Mouse (Mus musculus): ENCODE results near the gene Rec114. TPM values are rescaled to one million over a fixed set of nuclear protein-coding genes. Genes with fewer than 3 reads are reported as not detected.

The Rec114 gene
- total and polyA plus RNA-seq, 2 experiments, result 1.7 TPM

DNA sequence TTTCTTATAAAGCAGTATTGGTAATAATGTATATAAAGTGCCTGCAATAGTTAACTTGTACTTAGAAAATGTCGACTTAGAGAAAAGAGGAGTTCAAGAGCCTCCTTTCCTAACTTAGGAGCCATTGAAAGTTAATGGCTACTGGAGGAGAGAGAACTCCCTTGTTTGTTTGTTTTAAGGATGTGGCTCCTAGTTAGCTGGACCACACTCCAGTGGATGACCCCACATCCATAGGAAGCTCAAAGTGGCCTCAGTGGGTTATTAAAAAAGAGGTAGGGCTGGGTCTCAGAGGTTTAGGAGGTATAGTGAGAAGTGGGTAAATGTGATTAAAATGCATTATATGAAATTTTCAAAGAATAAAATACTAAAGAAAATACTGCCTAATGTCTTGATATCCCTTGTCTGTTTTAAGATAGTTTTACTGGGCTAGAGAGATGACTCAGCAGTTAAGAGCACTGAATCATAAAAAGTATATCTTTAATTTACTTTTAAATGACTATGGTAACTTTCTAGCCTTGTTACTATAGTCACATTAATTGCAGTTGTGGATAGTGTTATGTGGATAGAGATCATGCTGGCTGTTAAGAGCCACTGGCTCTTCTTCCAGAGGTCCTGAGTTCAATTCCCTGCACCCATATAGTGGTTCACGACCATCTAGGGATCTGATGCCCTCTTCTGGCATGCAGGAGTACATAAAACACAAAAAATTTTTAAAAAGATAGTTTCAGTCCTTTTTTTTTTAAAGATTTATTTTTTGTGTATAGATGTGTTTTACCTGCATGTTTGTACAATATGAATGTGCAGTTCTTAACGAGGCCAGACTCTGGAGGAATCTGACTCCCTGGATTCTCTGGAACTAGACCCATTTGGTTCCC is 128.5 kb downstream of the Rec114 start:
- Histone ChIP-seq H3K4me3 (ENCODE audit: insufficient read depth, low read depth, low read length) (no peak overlapping the region), H3K4me1 (ENCODE audit: control insufficient read depth, insufficient read depth, low read length) (peaks cover 1% of the 10 kb centered on the region; the same call in 1 of the 2 replicates), H3K9ac (ENCODE audit: low read depth, low read length) (no peak overlapping the region), H3K27me3 (ENCODE audit: control insufficient read depth, insufficient read depth, low read length) (no peaks in the 10 kb centered on the region), H3K27ac (replicated peaks; ENCODE audit: insufficient read depth, low read depth, low read length) (no peak overlapping the region), H3K36me3 (ENCODE audit: control insufficient read depth, insufficient read depth, low read length) (no peaks in the 10 kb centered on the region), H3K79me2 (ENCODE audit: control insufficient read depth, insufficient read depth, low read length) (peaks cover 17% of the 10 kb centered on the region; the same call in 1 of the 2 replicates)
- no peak for TF ChIP-seq POLR2A (IDR thresholded peaks at IDR 0.05; ENCODE audit: extremely low read depth, insufficient read depth, low read length)
- TF ChIP-seq CTCF (IDR thresholded peaks at IDR 0.05; ENCODE audit: low read depth, low read length), result no peak
- WGBS, result 71% methylated on average over 3 of the region's 3 CpGs
- DNase-seq (ENCODE audit: extremely low read depth, low read depth, low spot score), result no peak

DNA sequence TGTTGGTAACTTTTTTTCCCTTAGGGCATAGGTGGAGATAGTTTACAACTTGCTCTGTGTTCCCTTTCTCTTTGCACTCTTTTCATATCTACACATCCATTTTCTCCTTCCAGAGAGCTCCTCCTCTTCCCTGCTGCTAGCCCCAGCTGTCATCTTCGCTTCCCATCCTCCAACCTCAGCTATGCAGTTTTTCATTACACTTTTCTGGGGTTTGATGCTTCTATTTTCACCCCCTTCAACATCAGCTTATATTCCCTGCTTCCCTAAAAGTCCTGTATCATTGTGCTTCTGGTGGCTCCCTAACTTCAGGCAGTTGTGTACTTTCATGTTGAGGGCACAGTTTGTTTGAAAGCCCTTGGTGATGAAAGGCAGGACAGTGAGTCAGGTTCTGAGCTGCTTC is 130.0 kb downstream of the Rec114 start:
- WGBS, result 89% methylated on average over 1 of the region's 1 CpGs
- Histone ChIP-seq H3K9ac (ENCODE audit: low read depth, low read length) (no peak overlapping the region), H3K4me3 (ENCODE audit: insufficient read depth, low read depth, low read length) (no peak overlapping the region), H3K27ac (replicated peaks; ENCODE audit: insufficient read depth, low read depth, low read length) (no peak overlapping the region), H3K79me2 (ENCODE audit: control insufficient read depth, insufficient read depth, low read length) (peaks cover 15% of the 10 kb centered on the region; the same call in 1 of the 2 replicates), H3K4me1 (ENCODE audit: control insufficient read depth, insufficient read depth, low read length) (peaks cover 1% of the 10 kb centered on the region; the same call in 1 of the 2 replicates), H3K36me3 (ENCODE audit: control insufficient read depth, insufficient read depth, low read length) (no peaks in the 10 kb centered on the region), H3K27me3 (ENCODE audit: control insufficient read depth, insufficient read depth, low read length) (no peaks in the 10 kb centered on the region)
- TF ChIP-seq POLR2A (IDR thresholded peaks at IDR 0.05; ENCODE audit: extremely low read depth, insufficient read depth, low read length) (no peak), CTCF (IDR thresholded peaks at IDR 0.05; ENCODE audit: low read depth, low read length) (no peak)
- no peak for DNase-seq (ENCODE audit: extremely low read depth, low read depth, low spot score)

Other genes starting within 250 kb of the Rec114 start
- gene Cd276, start 188.5 kb downstream of the Rec114 start, total RNA-seq (2014; rRNA removed), result 1.3 and 1.5 TPM in 2 replicates
- 2.8 and 4.5 TPM in 2 replicates for gene Cd276, start 188.5 kb downstream of the Rec114 start, polyA plus RNA-seq (2012; rRNA removed)
- gene Nptn, start 161.7 kb downstream of the Rec114 start, total RNA-seq (2014; rRNA removed), result 55.6 and 65.2 TPM in 2 replicates
- 115 and 141 TPM in 2 replicates for gene Nptn, start 161.7 kb downstream of the Rec114 start, polyA plus RNA-seq (2012; rRNA removed)
- not detected in 2 replicates for gene Hcn4, start 79.4 kb upstream of the Rec114 start, total RNA-seq (2014; rRNA removed)
- not detected in 2 replicates for gene Hcn4, start 79.4 kb upstream of the Rec114 start, polyA plus RNA-seq (2012; rRNA removed)